Mouse (Mus musculus): ENCODE measurements around the gene Hspa12a.
"Not testable (repeated sequence)": the region's sequence is repeated elsewhere in the genome, so short reads cannot be mapped to it uniquely, and the experiment has no call there.

Gene Hspa12a

DNA sequence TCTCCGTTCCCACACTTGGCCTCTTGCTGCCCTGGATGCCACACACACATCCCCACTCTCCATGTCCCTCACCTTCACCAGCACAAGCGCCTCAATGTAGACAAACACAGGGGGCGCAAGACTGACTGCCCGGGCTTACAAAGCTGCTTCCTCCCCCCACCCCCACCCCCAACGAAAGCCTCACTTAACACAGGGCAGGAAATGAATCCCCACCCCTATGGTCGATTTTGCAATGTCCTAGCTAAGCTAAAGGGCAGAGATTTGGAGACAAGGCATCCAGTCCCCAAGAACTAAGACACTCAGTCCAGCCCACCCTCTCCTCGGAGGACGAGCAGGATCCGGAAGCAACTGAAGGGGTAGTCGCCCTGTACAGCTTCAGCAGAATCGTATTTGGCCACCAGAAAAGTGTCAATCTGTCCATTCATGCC, 32.5 kb downstream of the Hspa12a start:
- DNase-seq (ENCODE audit: low spot score), result no peak

DNA sequence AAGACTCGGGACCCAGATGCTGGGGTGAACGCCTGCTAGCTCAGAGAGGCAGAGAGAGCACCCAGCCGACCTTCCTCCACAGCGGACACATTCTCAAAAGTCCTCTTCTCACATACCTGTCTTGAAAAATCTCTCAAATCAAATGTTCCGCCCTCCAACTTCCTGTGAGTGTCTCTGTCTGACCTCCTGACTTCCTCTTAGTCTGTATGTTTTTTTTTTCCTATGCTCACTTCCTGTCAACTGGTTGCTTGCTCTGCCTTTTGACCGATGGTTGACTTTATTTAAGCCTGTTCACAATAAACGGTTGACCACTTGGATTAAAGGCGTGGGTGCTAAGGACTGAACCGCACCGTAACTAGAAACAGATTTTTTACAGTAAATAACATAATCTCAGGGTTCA, 35.4 kb downstream of the Hspa12a start:
- DNase-seq (ENCODE audit: low spot score), result no peak

DNA sequence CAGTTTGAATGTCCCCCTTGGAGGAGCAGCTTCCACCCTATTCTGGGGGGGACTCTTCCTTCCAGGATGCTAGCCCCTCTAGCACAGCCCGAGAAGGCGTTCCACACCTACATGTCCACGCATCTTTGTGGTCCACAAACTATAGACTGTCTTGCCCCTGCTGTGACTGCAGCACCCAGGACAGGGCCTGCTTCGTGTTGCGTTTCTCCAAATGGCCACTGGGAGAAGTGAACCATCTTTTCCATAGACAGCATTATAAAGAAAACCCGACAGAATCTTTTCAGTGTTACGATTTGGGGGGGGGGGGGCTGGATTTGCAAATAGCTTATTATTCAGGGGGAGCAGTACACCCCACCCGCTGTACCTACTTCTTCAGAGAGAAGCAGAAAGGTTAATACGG, 36.8 kb downstream of the Hspa12a start:
- no peak for DNase-seq (ENCODE audit: low spot score)

GRCm38 (mm10) chr19:58903899-58904327, 39.5 kb downstream of the Hspa12a start:
- peak; percentile 51 for DNase-seq (ENCODE audit: low spot score)

DNA sequence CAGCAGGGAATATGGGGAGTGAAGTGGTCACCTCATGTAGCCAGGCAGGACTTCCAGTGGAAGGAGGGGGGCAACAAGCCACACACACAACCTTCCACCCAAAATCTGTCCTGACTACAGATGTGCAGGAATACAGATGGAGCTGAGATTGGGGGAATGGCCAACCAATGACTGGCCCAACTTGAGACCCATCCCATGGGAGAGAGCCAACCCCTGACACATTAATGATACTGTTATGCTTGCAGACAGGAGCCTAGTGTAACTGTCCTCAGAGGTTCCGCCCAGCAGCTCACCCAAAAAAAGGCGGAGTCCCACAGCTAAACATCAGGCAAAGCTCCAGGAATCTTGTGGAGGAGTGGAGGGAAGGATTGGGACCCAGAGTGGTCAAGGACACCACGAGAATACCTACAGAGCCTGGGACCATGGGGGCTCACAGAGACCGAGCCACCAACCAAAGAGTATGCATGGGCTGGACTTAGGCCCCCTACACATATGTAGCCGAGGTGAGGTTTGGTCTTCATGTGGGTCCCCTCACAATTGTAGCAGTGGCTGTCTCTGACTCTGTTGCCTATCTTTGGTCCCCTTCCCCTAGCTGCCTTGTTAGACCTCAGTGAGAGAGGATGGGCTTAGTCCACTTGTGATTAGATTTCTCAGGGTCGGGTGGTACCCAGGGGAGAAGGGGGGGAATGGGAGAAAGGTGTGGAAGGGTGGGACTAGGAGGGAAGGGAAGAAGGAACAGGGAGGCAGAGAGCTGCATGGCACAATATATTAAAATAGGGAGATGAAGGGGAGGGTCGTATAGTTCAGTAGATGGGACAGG, 40.2 kb downstream of the Hspa12a start:
- DNase-seq (ENCODE audit: low spot score), result no peak

- not testable (repeated sequence) for DNase-seq (ENCODE audit: low spot score)
Observed at GRCm38 (mm10) chr19:58900471-58900870, 43.0 kb downstream of the Hspa12a start.

- no peak for DNase-seq (ENCODE audit: low spot score)
Observed at GRCm38 (mm10) chr19:58896216-58896615, 47.2 kb downstream of the Hspa12a start.

GRCm38 (mm10) chr19:58889306-58890038, 54.0 kb downstream of the Hspa12a start:
- no peak for DNase-seq (ENCODE audit: low spot score)

DNA sequence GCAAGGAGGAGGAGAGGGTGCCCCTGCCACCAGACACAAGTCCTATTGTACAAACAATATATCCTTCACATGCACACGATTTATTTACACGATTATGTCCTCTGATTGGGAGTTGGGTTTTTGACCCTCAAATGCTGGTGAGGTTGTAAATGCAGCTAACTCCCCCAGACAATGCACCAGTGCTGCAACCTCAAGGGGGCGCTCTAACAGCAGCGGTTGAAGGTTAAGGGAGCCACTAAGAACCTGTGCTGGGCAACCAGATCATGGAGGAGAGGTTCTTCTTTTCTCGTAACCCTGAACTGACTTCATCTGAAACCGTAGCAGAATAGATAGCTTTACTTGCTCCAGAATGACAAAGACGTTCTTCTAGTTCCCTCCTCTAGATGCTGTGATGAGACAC, 57.0 kb downstream of the Hspa12a start:
- no peak for DNase-seq (ENCODE audit: low spot score)

DNA sequence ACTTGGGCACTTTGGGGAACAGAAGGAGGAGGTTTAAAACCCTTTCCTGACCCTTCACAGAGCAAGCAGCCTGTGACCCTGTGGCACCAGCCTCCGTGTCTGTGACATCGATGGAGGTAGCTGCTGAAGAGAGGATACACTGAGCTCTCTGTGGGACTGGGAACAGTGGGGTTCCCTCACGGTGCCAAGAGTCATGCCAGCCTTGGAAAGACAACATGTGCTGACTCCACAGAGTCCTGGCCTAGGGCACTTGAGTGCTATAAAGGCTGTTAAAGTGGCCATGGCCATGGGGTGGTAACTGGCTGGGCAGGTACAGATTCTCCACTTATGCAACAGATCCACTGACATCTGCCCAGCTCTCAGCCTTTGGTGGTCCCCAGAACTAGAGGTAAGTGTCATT, 60.0 kb downstream of the Hspa12a start:
- no peak for DNase-seq (ENCODE audit: low spot score)

DNA sequence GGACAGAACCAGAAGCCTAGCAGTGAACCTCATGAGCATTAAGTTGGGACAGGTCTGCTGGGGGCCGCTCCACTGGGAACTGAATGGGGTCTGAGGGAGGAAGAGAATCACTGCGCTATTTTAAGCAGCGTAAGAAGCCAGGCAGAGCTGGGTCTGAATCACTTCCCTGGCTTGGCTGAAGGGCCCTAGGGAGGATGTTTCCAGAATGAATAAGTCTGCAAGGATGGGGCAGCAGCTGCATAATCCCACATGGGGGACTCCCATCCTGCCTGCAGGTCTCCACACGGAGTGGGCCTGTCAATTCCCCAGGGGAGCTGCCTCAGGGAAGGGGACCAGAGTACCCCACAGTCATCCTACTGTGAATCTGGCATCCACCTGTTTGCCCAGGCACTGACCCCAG, 61.1 kb downstream of the Hspa12a start:
- no peak for DNase-seq (ENCODE audit: low spot score)

- no peak for DNase-seq (ENCODE audit: low spot score)
Observed at GRCm38 (mm10) chr19:58879330-58879957, 64.0 kb downstream of the Hspa12a start.

- DNase-seq (ENCODE audit: low spot score), result no peak
Observed at GRCm38 (mm10) chr19:58878560-58878959, 64.9 kb downstream of the Hspa12a start.

- no peak for DNase-seq (ENCODE audit: low spot score)
Observed at GRCm38 (mm10) chr19:58873536-58873935, 69.9 kb downstream of the Hspa12a start.

DNA sequence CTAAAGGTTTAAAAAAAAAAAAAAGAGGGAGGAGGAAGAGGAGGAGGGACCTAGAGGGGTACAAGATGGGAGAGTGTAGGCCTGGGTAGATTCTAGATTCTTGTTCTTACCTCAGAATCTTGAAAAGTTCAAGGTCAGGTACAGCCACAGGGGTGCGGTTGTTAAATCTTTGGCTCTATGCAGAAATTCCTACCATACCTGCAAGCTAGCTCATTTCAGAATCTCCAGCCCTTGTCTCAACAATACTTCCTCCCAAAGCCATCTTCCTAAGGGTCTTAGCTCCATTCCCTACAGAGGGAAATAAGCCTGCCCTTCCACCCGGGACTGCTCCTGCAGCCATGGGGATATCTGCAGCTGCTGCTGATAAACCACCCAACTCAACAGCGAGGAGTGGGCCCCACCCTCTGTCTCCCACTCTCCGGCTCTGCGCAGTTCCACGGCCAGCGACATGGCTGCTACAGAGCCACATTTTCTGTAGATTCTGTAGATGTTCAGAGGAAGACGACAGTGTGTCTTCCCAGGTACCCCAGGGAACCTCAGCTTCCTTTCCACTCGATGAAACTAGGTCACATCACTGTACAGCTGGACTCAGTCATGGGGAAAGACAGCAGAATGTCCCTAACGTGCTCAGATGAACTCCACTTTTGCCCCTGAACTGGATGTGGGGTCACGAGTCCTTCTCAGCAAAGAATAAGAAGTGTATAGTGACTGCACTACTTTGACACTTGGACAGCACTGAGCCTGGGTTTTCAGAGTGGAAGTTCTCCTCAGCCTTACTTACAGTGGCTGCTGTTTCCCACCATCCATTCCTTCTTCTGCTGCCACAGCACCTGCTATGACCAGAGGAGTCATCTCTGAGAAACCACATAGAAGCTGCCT, 70.8 kb downstream of the Hspa12a start:
- no peak for DNase-seq (ENCODE audit: low spot score)

GRCm38 (mm10) chr19:58871878-58872277, 71.6 kb downstream of the Hspa12a start:
- DNase-seq (ENCODE audit: low spot score), result no peak

GRCm38 (mm10) chr19:58866651-58867050, 76.8 kb downstream of the Hspa12a start:
- no peak for DNase-seq (ENCODE audit: low spot score)

DNA sequence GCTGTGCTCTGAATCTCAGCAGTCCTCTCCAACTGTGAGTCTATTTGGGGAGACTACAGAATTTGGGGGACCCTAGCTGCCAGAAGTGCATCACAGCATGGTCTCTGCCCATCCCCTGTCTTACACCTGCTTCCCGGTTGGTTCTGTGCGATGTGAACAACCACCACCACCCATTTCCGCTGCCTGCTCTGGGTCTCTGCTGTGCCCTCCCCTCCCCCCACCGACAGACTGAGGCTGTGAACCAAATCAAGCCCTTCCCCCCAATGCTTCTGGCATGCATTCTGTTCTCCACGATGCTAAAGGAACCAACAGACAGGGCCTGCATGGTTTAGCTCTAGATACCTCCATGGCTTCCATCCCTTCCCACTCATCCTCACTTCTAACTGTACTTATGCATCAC, 78.2 kb downstream of the Hspa12a start:
- no peak for DNase-seq (ENCODE audit: low spot score)

DNA sequence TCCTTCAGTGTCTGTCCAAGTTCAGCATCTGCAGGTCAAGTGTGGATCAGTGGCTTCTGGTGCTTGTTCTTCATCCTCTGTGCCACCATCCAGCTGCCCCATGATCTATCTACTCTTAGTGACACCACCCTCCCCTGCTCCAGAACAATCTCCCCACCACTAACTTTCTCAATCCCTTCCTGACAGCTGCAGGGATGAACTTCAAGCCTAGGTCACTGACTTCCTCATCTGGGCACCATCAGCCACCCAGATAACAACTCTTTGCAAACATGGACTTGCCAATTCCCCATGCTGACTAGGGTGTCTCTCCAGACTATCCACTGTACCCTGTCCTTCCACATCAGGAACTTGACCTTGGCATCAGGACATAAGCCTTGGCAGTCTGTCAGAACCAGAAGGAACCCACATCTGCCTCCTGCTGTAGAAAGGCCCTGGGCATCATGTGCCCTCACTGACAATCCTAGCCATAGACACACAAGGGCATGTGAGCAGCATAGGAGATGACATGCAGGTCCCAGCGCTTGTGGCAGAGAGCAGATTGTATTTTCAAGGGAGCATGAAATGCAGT, 79.4 kb downstream of the Hspa12a start:
- peak; percentile 35 for DNase-seq (ENCODE audit: low spot score)

GRCm38 (mm10) chr19:58861174-58861760, 82.2 kb downstream of the Hspa12a start:
- no peak for DNase-seq (ENCODE audit: low spot score)

Data from ovary, adult 18-20 months (tissue).